Mouse (Mus musculus): ENCODE results near the gene Bub3.

Gene Bub3

DNA sequence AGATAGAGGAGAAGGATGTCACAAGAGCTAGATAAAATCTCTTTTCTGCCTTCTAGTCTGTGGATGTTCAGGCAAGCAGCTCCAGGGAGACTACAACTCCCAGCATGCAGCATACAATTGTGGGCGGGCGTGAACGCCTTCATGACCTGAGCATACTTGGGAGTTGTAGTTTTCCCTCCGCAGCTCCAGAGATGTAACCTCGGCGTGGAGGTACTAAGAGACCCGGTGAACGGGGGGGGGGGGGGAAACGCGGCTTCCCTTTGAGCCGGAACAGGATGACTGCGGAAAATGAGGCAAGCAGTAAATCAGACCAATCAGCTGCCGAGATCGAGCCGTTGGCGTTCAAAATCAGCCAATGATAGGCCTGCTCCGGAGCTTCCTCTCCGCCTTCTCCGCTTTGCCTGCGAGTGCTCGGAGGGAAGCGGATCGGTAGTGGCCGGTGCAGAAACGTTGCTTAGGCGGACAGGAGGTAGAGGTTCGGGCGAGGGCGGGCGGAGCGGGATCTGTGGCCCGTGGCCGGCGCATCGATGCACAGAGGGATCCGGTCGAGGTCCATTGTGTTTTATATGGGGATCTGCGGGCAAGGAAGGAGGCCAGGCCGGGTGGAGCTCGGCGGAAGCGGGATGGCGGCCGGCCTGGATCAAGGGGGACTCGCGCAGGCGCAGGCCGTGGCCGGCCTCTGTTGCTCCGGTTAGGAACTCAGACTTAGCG lies at the start of gene Bub3:
Gene Bub3, plus strand, starts transcription at position 237 of the 711 bp plus-strand sequence.
- DNase-seq: peak; percentile 94 to 95

GRCm38 (mm10) chr7:131539979-131540378 lies 20.0 kb upstream of the Bub3 start:
- DNase-seq: peak; percentile 72 to 87

- DNase-seq: no peak
These were observed 18.6 kb upstream of the Bub3 start for GRCm38 (mm10) chr7:131541184-131542114.

DNA sequence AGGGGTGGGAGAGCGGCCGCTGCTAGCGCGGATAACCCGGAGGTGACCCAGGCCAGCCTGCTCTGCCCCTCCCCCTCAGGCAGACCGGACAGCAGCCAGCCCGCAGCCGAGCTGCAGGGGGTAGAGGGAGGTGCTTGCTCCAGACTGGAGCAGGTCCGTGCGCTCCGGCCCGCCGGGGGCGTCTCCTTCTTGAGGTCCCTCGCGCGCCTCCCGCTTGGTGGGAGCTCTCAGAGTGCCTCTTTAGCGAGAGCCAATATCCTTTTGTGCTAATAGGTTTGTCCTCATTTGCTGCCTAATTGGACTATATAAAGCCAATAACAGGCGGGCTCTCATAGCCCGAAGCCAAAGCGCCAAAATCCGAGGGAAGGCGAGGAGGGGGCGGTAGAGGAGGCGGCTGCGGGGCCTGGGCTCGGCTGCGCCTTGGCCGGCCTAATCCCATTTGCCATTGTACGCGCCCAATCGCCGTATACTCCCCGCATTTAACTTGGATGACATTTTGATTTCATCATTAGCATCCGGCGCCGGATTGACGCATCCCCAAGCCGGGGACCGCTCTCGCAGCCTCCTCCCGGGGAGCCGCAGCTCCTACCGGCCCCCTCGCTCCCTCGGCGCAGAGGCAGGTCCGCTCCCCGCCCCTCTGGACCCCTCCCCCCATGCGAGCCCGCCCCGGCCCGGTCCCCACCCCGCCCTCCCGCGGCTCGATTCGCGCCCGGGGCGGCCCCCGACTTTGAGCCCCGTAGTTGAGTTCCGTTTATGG lies 17.7 kb upstream of the Bub3 start, which contains the start of gene Hmx3:
Gene Hmx3, plus strand, starts transcription at position 753 of the 757 bp plus-strand sequence.
- DNase-seq: no peak

DNA sequence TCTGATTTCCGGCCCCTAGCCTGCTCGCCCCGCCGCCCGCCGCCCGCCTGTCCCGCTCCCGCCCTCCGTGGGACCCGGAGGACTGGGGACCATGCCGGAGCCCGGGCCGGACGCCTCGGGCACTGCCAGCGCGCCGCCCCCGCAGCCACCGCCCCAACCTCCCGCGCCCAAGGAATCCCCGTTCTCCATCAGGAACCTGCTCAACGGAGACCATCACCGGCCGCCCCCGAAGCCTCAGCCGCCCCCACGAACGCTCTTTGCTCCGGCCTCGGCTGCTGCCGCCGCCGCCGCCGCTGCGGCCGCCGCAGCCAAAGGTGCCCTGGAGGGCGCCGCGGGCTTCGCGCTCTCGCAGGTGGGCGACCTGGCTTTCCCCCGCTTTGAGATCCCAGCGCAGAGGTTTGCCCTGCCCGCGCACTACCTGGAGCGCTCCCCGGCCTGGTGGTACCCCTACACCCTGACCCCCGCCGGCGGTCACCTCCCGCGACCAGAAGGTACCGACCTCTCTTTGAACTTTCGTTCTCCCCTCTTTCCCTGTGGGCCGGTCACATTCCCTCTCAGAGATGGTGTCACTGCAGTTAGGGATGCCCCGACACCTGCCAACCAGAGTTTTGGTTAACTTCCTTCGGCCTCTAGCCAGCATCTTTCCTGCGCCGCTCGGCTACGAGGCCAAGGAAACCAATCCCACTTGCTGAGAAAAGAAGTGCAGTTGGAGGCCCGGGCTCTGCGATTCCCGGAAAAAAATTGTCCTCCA lies 17.0 kb upstream of the Bub3 start:
- DNase-seq: no peak

DNA sequence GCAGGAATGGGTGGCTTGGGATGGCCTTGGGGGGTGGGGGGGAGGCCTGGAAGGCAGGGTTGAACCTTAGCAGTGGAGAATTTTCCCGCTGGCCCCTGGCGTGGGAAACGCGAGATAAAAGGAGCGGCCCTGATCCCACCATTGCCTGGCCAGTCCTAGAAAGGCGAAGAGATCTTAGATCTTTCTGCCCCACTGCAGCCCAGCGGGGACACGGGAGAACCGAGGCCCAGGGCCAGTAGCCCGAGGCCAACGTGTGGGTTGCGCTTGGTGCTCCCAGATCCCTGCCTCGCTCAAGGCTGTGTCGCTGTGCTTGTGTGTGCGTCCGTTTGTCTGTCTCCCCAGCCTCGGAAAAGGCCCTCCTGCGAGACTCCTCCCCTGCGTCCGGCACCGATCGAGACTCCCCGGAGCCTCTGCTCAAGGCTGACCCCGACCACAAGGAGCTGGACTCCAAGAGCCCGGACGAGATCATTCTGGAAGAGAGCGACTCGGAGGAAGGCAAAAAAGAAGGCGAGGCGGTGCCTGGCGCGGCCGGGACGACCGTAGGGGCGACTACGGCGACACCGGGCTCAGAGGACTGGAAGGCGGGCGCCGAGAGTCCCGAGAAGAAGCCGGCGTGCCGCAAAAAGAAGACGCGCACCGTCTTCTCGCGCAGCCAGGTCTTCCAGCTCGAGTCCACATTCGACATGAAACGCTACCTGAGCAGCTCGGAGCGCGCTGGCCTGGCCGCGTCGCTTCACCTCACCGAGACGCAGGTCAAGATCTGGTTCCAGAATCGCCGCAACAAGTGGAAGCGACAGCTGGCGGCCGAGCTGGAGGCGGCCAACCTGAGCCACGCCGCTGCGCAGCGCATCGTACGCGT lies 16.2 kb upstream of the Bub3 start:
- no peak for DNase-seq

GRCm38 (mm10) chr7:131544871-131545270 lies 15.2 kb upstream of the Bub3 start:
- DNase-seq: no peak

- no peak for DNase-seq
These were observed 14.2 kb upstream of the Bub3 start for GRCm38 (mm10) chr7:131545701-131546385.

DNA sequence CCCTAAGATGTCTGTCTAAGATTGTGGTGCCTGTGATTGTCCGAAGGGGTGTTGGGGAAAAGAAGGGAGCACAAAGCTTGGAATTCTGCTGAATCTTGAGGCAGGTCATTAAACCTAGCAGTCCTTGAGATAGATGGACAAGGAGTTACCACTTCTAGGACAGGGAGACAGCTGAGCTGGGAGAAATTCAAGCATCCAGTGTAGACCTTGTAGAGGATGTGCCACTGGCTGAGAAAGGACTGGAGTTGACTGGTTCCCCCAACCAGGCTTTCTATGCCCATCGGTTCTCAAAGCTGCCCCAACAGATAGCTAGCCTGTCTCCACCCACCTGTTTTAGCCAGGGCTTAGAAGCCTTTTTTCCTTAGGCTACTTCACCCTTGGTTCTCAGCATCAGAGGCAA lies 13.6 kb upstream of the Bub3 start:
- no peak for DNase-seq

- no peak for DNase-seq
These were observed 12.5 kb upstream of the Bub3 start for GRCm38 (mm10) chr7:131547481-131547880.

DNA sequence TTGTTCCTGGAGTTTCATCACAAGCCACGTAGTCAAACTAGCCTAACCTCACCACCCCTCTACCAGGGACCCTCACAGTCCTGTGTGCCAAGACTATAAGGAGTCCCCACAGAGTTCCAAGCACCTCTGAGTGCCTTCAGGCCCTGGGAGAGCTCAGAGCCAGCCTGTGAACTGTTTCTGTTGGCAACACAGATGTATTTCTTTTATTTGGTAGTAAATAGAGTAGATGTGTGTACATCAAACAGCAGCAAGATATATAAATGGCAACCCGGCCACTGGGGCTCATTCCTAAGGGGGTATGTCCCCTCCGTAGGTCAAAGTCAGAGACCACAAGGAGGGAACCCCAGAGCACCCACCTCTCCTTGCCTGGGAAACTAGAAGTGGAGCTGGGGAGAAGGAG lies 11.5 kb upstream of the Bub3 start, which contains the start of gene Hmx2:
Gene Hmx2, plus strand, starts transcription at position 301 of the 400 bp plus-strand sequence.
- DNase-seq: no peak

DNA sequence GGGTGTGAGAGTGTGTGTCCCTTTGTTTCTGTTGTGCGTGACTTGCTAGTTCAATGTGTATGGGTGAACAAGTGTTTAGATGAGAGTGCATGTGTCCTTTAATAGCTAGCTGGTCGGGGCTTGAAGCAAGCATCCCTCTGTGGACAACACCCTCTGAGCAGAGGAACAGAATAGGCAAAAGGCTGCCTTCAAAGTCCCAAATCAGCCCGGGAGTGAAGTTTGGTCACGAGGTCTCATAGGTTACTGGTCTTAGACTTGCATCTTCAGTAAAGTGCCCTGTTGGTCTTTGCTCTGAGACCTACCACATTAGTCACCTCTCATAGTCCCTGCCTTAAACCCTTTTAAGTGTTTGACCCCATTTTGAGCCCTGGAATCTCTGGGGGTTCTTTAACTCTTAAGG lies 8.6 kb upstream of the Bub3 start:
- DNase-seq: no peak

- DNase-seq: no peak
These were observed 7.9 kb upstream of the Bub3 start for GRCm38 (mm10) chr7:131551931-131552741.

GRCm38 (mm10) chr7:131552781-131553180 lies 7.2 kb upstream of the Bub3 start:
- no peak for DNase-seq

GRCm38 (mm10) chr7:131553771-131554175 lies 6.2 kb upstream of the Bub3 start:
- DNase-seq: peak; percentile 28 to 29

GRCm38 (mm10) chr7:131554341-131555180 lies 5.5 kb upstream of the Bub3 start:
- no peak for DNase-seq

- peak in 1 of 2 experiments; percentile 30 for DNase-seq
These were observed 4.5 kb upstream of the Bub3 start for GRCm38 (mm10) chr7:131555301-131556081.

DNA sequence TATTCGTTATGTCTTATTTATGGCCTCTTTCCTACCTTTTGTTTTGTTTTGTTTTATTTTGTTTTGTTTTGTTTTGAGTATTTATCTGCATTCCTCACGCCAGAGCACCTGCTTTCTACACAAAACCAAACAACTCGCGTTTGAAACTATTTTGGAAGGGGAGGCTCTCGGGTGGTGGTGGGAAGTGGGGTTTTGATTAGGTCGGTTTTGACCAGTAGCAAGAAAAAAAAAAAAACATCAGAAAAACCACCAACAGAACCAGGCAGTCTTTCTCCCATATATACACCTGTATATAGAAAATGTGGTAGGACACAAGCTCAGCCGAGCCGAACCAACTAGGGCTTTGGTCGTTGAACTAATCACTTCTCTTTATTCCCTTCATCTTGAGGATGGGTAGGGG lies 3.9 kb upstream of the Bub3 start:
- DNase-seq: no peak

All from kidney, adult 8-10 months (tissue).